Mouse (Mus musculus) testis, adult 2 months (tissue): ENCODE data around the gene Olfr1284.

ENCODE experiments used
- CTCF ChIP-seq: fragments of 200-500 bp; IDR thresholded peaks from 2 replicates; pipeline ENCODE4 v1.5.1; 2012; ENCODE audit warnings: low read depth, mild to moderate bottlenecking, inconsistent platforms, low read length, moderate library complexity; ENCODE audit not compliant: control insufficient read depth, insufficient read depth, insufficient replicate concordance
- POLR2A ChIP-seq: fragments of 200-500 bp; IDR thresholded peaks from 2 replicates; pipeline ENCODE4 v1.6.1; 2012; ENCODE audit warnings: low read depth, mild to moderate bottlenecking, inconsistent platforms, low read length, moderate library complexity; ENCODE audit not compliant: control insufficient read depth

GRCm38 (mm10) chr2:111422931-111423330, 47.6 kb downstream of the Olfr1284 start, which contains the start of gene Olfr1286:
- no peak for TF ChIP-seq POLR2A
- TF ChIP-seq CTCF, result no peak
